Mouse (Mus musculus) CH12.LX (cell line): ENCODE measurements at regions not wholly inside any gene's neighbourhood (a gene's known extent, or its start where the extent isn't known, plus 50 kb on each side); places are given as distances from the start of the nearest gene placed in this dataset.

ENCODE experiments used
- DNase-seq: peaks from one replicate; pipeline ENCODE4 v3.0.0-alpha.2; 2013; ENCODE audit errors: extremely low read depth
- H3K27ac ChIP-seq: 2 replicates; pipeline ENCODE4 v1.5.1; 2012; ENCODE audit warnings: low read depth, mild to moderate bottlenecking, control low read depth, moderate library complexity; ENCODE audit not compliant: insufficient read depth
- H3K27me3 ChIP-seq: replicated peaks from 2 replicates; pipeline ENCODE3; 2012; ENCODE audit warnings: inconsistent platforms
- H3K36me3 ChIP-seq, 2 experiments: replicated peaks in 1 of 2; 2 replicates each; pipeline versions ENCODE3 to v1.6.1; 2012; ENCODE audit warnings: inconsistent platforms in 1 of 2, low read length in 1 of 2, mild to moderate bottlenecking in 1 of 2, mixed read lengths in 1 of 2, moderate library complexity in 1 of 2; ENCODE audit not compliant: control insufficient read depth in 1 of 2, insufficient read depth in 1 of 2
- H3K4me1 ChIP-seq, 2 experiments: 2 replicates each; pipeline ENCODE4 v1.6.1; 2012; ENCODE audit warnings: inconsistent platforms in 1 of 2, moderate library complexity in 1 of 2; ENCODE audit not compliant: insufficient read depth in 2 of 2, control insufficient read depth in 1 of 2
- H3K4me2 ChIP-seq: 2 replicates; pipeline ENCODE4 v1.6.1; 2012; ENCODE audit warnings: low read depth, mild to moderate bottlenecking, control low read depth; ENCODE audit not compliant: poor library complexity, insufficient read depth, severe bottlenecking
- H3K4me3 ChIP-seq, 3 experiments: fragments of 150-350 bp in 1 of 3; sonication (generic) in 1 of 3; replicated peaks in 1 of 3; 2 replicates each; pipeline versions ENCODE3 to v1.5.1; 2011 to 2012; ENCODE audit warnings: low read depth in 2 of 3, low read length in 2 of 3, mild to moderate bottlenecking in 2 of 3, moderate library complexity in 2 of 3, control low read depth in 1 of 3, improper control_type of control experiment in 1 of 3, inconsistent platforms in 1 of 3, mixed read lengths in 1 of 3; ENCODE audit not compliant: poor library complexity in 1 of 3
- H3K79me2 ChIP-seq: replicated peaks from 2 replicates; pipeline ENCODE4 v1.6.1; 2012; ENCODE audit warnings: mild to moderate bottlenecking, moderate library complexity; ENCODE audit not compliant: control insufficient read depth, poor library complexity, insufficient read depth, severe bottlenecking; ENCODE audit errors: extremely low read depth
- H3K9ac ChIP-seq: 2 replicates; pipeline ENCODE4 v1.6.1; 2012; ENCODE audit warnings: low read depth, mild to moderate bottlenecking, control low read depth, moderate library complexity; ENCODE audit not compliant: insufficient read depth
- H3K9me3 ChIP-seq: replicated peaks from 2 replicates; pipeline ENCODE3; 2012; ENCODE audit warnings: low read length, inconsistent platforms, mixed read lengths
- BHLHE40 ChIP-seq: IDR thresholded peaks from 2 replicates; pipeline ENCODE4 v1.6.1; 2011; ENCODE audit warnings: mild to moderate bottlenecking, low read depth, low read length, improper control_type of control experiment
- CHD2 ChIP-seq: IDR thresholded peaks from 2 replicates; pipeline ENCODE4 v1.6.1; 2011; ENCODE audit warnings: low read length, improper control_type of control experiment
- CTCF ChIP-seq, 2 experiments: IDR thresholded peaks in 1 of 2; conservative IDR thresholded peaks in 1 of 2; 2 replicates each; pipeline ENCODE4 v1.5.1; 2011 to 2012; ENCODE audit warnings: low read depth in 2 of 2, low read length in 2 of 2, improper control_type of control experiment in 1 of 2, inconsistent platforms in 1 of 2, mild to moderate bottlenecking in 1 of 2, moderate library complexity in 1 of 2
- EP300 ChIP-seq: IDR thresholded peaks from 2 replicates; pipeline ENCODE4 v1.6.1; 2011; ENCODE audit warnings: low read length, improper control_type of control experiment
- ETS1 ChIP-seq: conservative IDR thresholded peaks from 2 replicates; pipeline ENCODE4 v1.6.1; 2012; ENCODE audit warnings: low read depth, mild to moderate bottlenecking, inconsistent platforms, low read length, improper control_type of control experiment, moderate library complexity
- GABPA ChIP-seq: IDR thresholded peaks from 2 replicates; pipeline ENCODE4 v1.6.1; 2012; ENCODE audit warnings: low read depth, low read length, improper control_type of control experiment, inconsistent platforms; ENCODE audit not compliant: insufficient replicate concordance
- IRF4 ChIP-seq: IDR thresholded peaks from 2 replicates; pipeline ENCODE4 v1.6.1; 2014; ENCODE audit warnings: low read depth, mild to moderate bottlenecking, inconsistent platforms, low read length, improper control_type of control experiment
- JUN ChIP-seq: IDR thresholded peaks from 2 replicates; pipeline ENCODE4 v1.6.1; 2011; ENCODE audit warnings: low read depth, mild to moderate bottlenecking, low read length, improper control_type of control experiment, moderate library complexity; ENCODE audit not compliant: insufficient read depth
- KAT2A ChIP-seq: IDR thresholded peaks from 2 replicates; pipeline ENCODE4 v1.6.1; 2012; ENCODE audit warnings: low read length, improper control_type of control experiment, inconsistent platforms; ENCODE audit not compliant: insufficient replicate concordance
- MAFK ChIP-seq: IDR thresholded peaks from 2 replicates; pipeline ENCODE4 v1.6.1; 2011; ENCODE audit warnings: low read length, improper control_type of control experiment; ENCODE audit not compliant: insufficient replicate concordance
- MEF2A ChIP-seq: IDR thresholded peaks from 2 replicates; pipeline ENCODE4 v1.6.1; 2014; ENCODE audit warnings: low read depth, mild to moderate bottlenecking, inconsistent platforms, low read length, improper control_type of control experiment, borderline replicate concordance
- MXI1 ChIP-seq: IDR thresholded peaks from 2 replicates; pipeline ENCODE4 v1.6.1; 2011; ENCODE audit warnings: mild to moderate bottlenecking, low read depth, low read length, improper control_type of control experiment
- MYC ChIP-seq: IDR thresholded peaks from 2 replicates; pipeline ENCODE4 v1.6.1; 2011; ENCODE audit warnings: low read depth, mild to moderate bottlenecking, improper control_type of control experiment, low read length
- NRF1 ChIP-seq: IDR thresholded peaks from 2 replicates; pipeline ENCODE4 v1.6.1; 2014; ENCODE audit warnings: low read depth, mild to moderate bottlenecking, inconsistent platforms, low read length, improper control_type of control experiment, moderate library complexity
- PAX5 ChIP-seq: IDR thresholded peaks from 2 replicates; pipeline ENCODE4 v1.6.1; 2012; ENCODE audit warnings: low read length, inconsistent platforms, mixed read lengths
- SIN3A ChIP-seq: IDR thresholded peaks from 2 replicates; pipeline ENCODE4 v1.6.1; 2012; ENCODE audit warnings: low read length, improper control_type of control experiment, inconsistent platforms
- SMC3 ChIP-seq: IDR thresholded peaks from 2 replicates; pipeline ENCODE4 v1.6.1; 2011; ENCODE audit warnings: low read depth, low read length, improper control_type of control experiment
- TBP ChIP-seq: conservative IDR thresholded peaks from 2 replicates; pipeline ENCODE4 v1.6.1; 2011; ENCODE audit warnings: low read depth, low read length, improper control_type of control experiment
- USF1 ChIP-seq: IDR thresholded peaks from 2 replicates; pipeline ENCODE4 v1.6.1; 2014; ENCODE audit warnings: low read depth, mild to moderate bottlenecking, inconsistent platforms, low read length, improper control_type of control experiment
- USF2 ChIP-seq: conservative IDR thresholded peaks from 2 replicates; pipeline ENCODE4 v1.6.1; 2011; ENCODE audit warnings: low read depth, low read length, improper control_type of control experiment
- ZC3H11A ChIP-seq: IDR thresholded peaks from 2 replicates; pipeline ENCODE4 v1.6.1; 2012; ENCODE audit warnings: low read depth, mild to moderate bottlenecking, inconsistent platforms, low read length, improper control_type of control experiment
- dilution Hi-C: fragments of 300-500 bp; cut with MboI; formaldehyde crosslinking; loops from 2 replicates; pipeline ENCODE4 v1.14.3; 2020; ENCODE audit warnings: low sequenced_read_pairs; ENCODE audit not compliant: extremely low pct_unique_long_range_greater_than_20kb, extremely low pct_ligation_motif_present
- in situ Hi-C: fragments of 300-500 bp; cut with MboI; formaldehyde crosslinking; loops from 3 replicates; pipeline ENCODE4 v1.14.3; 2019; ENCODE audit warnings: low sequenced_read_pairs, low pct_ligation_motif_present, low pct_unique_long_range_greater_than_20kb, mixed read lengths

DNA sequence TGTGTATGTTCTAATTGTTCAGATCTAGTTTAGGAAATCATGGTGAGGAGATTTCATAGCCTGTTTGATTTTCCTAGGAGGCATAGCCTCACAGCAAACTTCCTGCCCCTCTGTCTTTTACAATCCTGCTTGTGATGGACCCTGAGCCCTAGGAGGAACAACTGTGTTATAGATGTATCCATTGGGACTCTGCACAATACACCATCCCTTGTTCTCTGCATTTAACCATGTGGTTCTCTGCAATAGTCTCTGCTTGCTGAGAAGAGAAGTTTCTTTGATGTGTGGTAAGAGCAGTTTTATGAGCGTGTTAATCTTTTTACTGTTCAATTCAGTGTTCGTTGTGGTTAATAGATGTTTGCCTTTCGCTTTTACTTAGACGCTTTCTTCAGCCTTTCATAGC, 95.9 kb upstream of the Slc13a1 start:
- no peak for TF ChIP-seq SIN3A
- TF ChIP-seq MXI1 = no peak
- no peak overlapping the region for H3K27ac ChIP-seq
- DNase-seq = no peak
- in situ Hi-C loops (no loop called here), dilution Hi-C loops (no loop called here)
- no peak overlapping the region for H3K4me2 ChIP-seq
- no peaks in the 10 kb centered on the region for H3K36me3 ChIP-seq
- H3K4me1 ChIP-seq = no peaks in the 10 kb centered on the region
- no peaks in the 10 kb centered on the region for H3K9me3 ChIP-seq
- no peaks in the 10 kb centered on the region for H3K79me2 ChIP-seq
- no peak overlapping the region for H3K4me3 ChIP-seq
- no peak overlapping the region for H3K9ac ChIP-seq
- H3K27me3 ChIP-seq = no peaks in the 10 kb centered on the region

DNA sequence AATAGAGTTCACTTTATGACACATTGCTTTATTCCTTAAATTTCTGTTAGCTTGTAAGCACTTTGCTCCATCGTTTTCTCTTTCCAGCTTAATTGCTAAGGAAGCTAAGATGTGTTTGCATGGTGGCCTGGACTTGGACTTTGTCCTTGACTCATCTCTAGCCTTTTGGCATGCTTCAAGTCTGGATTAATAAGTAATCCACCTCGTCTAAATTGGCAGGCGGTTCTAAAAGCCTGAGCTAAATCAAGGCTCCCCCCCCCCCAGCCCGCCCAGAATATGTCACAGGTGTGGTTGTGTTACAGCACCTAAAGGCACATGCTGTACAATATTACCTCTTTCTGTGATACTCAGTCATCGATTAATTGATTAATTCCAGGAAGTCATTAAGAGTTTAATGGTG, 94.7 kb upstream of the Slc13a1 start:
- in situ Hi-C loops (no loop called here), dilution Hi-C loops (no loop called here)
- Histone ChIP-seq H3K9me3 (no peaks in the 10 kb centered on the region), H3K4me2 (no peak overlapping the region), H3K79me2 (no peaks in the 10 kb centered on the region), H3K4me3 (no peak overlapping the region), H3K4me1 (no peaks in the 10 kb centered on the region), H3K9ac (no peak overlapping the region), H3K27me3 (no peaks in the 10 kb centered on the region), H3K27ac (no peak overlapping the region), H3K36me3 (no peaks in the 10 kb centered on the region)
- no peak for DNase-seq
- TF ChIP-seq EP300 (no peak), USF1 (no peak), SMC3 (no peak), MYC (no peak), SIN3A (no peak), ETS1 (no peak), MEF2A (no peak), JUN (no peak), BHLHE40 (no peak), ZC3H11A (no peak), CTCF (conservative IDR thresholded peaks at IDR 0.05 in 1 of 2, IDR thresholded peaks at IDR 0.05 in 1 of 2; ENCODE audit: low read depth in 2 of 2, low read length in 2 of 2) (no peak), IRF4 (no peak), USF2 (no peak), CHD2 (no peak), PAX5 (no peak), MAFK (no peak), NRF1 (no peak), GABPA (no peak), KAT2A (no peak), TBP (no peak)
